Comparison of ENCODE assay signal across 9 mouse cellular contexts in the genomic region with DNA sequence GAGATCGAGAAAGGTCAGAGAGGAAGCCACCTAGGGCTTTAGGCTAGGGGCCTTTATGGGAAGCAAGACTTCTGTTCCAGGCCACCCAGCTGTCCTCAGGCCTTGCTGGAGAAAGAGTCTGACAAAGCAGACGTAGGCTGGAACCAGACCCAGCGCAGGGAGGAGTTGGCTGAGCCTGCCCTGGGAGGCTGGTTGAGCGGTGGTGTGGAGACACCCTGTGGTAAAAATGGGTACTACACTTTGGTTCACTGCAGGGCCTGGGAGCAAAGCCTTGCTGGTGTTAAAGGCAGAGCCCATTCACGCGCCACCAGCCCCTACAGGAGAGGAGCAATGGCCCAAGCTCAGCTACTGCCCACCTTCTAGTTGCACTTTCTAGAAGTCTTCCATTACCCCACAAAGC. TPM values are rescaled to one million over a fixed set of nuclear protein-coding genes. Genes with fewer than 3 reads are reported as not detected.
DNase-seq lines count a peak whose midpoint lies in the region; ATAC-seq and TF ChIP-seq lines count a peak whose summit lies in the region.
"Had no signal": no experiment of that assay in that cellular context is flagged by ENCODE, and none has a peak within 500 bp of the region (broad histone marks: within the 10 kb centered on the region; RNA-seq: fewer than 3 reads in every experiment).

No protein-coding gene starts in this region.

- 3% methylated on average over 6 of the region's 6 CpGs for WGBS in forebrain, embryonic 10.5 days
- 9% methylated on average over 6 of the region's 6 CpGs for WGBS in heart, embryonic 15.5 days
- 12% methylated on average over 6 of the region's 6 CpGs for WGBS in liver, embryonic 14.5 days (ENCODE audit: insufficient replicate concordance)
- WGBS in neural tube, embryonic 13.5 days = 3% methylated on average over 6 of the region's 6 CpGs

- H3K9me3 ChIP-seq in forebrain, embryonic 10.5 days = no peaks in the 10 kb centered on the region
- H3K9me3 ChIP-seq in heart, embryonic 15.5 days (replicated peaks) = no peaks in the 10 kb centered on the region
- no peaks in the 10 kb centered on the region for H3K9me3 ChIP-seq in liver, embryonic 14.5 days (ENCODE audit: control insufficient read depth, low read length)
- no peaks in the 10 kb centered on the region for H3K9me3 ChIP-seq in neural tube, embryonic 13.5 days

- TF ChIP-seq CTCF in liver, embryonic 14.5 days (IDR thresholded peaks at IDR 0.05; ENCODE audit: low read depth) = peak; percentile 97

- no peak overlapping the region for H3K4me2 ChIP-seq in heart, embryonic 15.5 days
- no peak overlapping the region for H3K4me2 ChIP-seq in liver, embryonic 14.5 days (ENCODE audit: low read depth)
- no peak overlapping the region for H3K4me2 ChIP-seq in neural tube, embryonic 13.5 days

- H3K27me3 ChIP-seq in forebrain, embryonic 10.5 days (ENCODE audit: poor library complexity, severe bottlenecking) = peaks cover 41% of the 10 kb centered on the region
- H3K27me3 ChIP-seq in heart, embryonic 15.5 days = peaks cover 16% of the 10 kb centered on the region; the same call in 1 of the 2 replicates
- H3K27me3 ChIP-seq in liver, embryonic 14.5 days (ENCODE audit: control insufficient read depth, insufficient read depth, low read length) = no peaks in the 10 kb centered on the region; the same call in 1 of the 2 replicates
- peaks cover 31% of the 10 kb centered on the region for H3K27me3 ChIP-seq in neural tube, embryonic 13.5 days

- no peaks in the 10 kb centered on the region for H3K36me3 ChIP-seq in forebrain, embryonic 10.5 days (replicated peaks)
- no peaks in the 10 kb centered on the region for H3K36me3 ChIP-seq in heart, embryonic 15.5 days
- H3K36me3 ChIP-seq in liver, embryonic 14.5 days (replicated peaks; ENCODE audit: control insufficient read depth, insufficient read depth, low read depth) = no peaks in the 10 kb centered on the region
- no peaks in the 10 kb centered on the region for H3K36me3 ChIP-seq in neural tube, embryonic 13.5 days

- H3K4me3 ChIP-seq in forebrain, embryonic 10.5 days = no peak overlapping the region
- no peak overlapping the region for H3K4me3 ChIP-seq in heart, embryonic 15.5 days
- no peak overlapping the region for H3K4me3 ChIP-seq in liver, embryonic 14.5 days (ENCODE audit: insufficient read depth in 1 of 2, low read depth in 2 of 2, low read length in 2 of 2)
- no peak overlapping the region for H3K4me3 ChIP-seq in neural tube, embryonic 13.5 days
- H3K4me3 ChIP-seq: erythroblast, embryonic 14.5 days had no signal

- no peak for TF ChIP-seq EP300 in liver, embryonic 14.5 days (IDR thresholded peaks at IDR 0.05; ENCODE audit: low read depth)

- H3K4me1 ChIP-seq in forebrain, embryonic 10.5 days = peaks cover 38% of the 10 kb centered on the region
- H3K4me1 ChIP-seq in heart, embryonic 15.5 days (replicated peaks) = 0 out of 2 replicates have a peak, but pooled peaks cover 3% of the 10 kb centered on the region
- H3K4me1 ChIP-seq in liver, embryonic 14.5 days (replicated peaks; ENCODE audit: control insufficient read depth in 2 of 2, insufficient read depth in 2 of 2, low read length in 1 of 2) = no peaks in the 10 kb centered on the region
- H3K4me1 ChIP-seq in neural tube, embryonic 13.5 days (replicated peaks) = peaks cover 8% of the 10 kb centered on the region; the same call in 1 of the 2 replicates

- H3K9ac ChIP-seq in heart, embryonic 15.5 days = no peak overlapping the region
- no peak overlapping the region for H3K9ac ChIP-seq in liver, embryonic 14.5 days (replicated peaks)
- no peak overlapping the region for H3K9ac ChIP-seq in neural tube, embryonic 13.5 days

- peak; percentile 57 for DNase-seq in CD4-positive helper T cell, adult 2 months (ENCODE audit: low read depth, low spot score)
- DNase-seq in c-Kit-negative CD71-positive TER-119-positive erythroid progenitor cells, embryonic 14.5 days (ENCODE audit: low read depth, low spot score) = peak; percentile 51
- peak; percentile 91 for DNase-seq in forebrain, embryonic 10.5 days (ENCODE audit: extremely low spot score, low spot score)
- peak; percentile 85 to 87 for DNase-seq in kidney, postnatal 25 days
- DNase-seq in liver, embryonic 14.5 days (ENCODE audit: low read depth in 3 of 3, low spot score in 3 of 3) = peak; percentile 44 to 46 (median 45)
- peak; percentile 23 for DNase-seq in telencephalon, adult 2 months (ENCODE audit: low read depth, low spot score)

- ATAC-seq in heart, embryonic 15.5 days (replicated peaks; ENCODE audit: insufficient number of reproducible peaks, insufficient read depth, low FRiP score, low read depth) = peak; percentile 76
- peak; percentile 52; the same call in 1 of the 2 replicates for ATAC-seq in liver, embryonic 14.5 days (ENCODE audit: insufficient read depth)
- peak; percentile 87 for ATAC-seq in neural tube, embryonic 13.5 days (ENCODE audit: low read depth)

- H3K27ac ChIP-seq in forebrain, embryonic 10.5 days = peak overlapping the region; percentile 77
- no peak overlapping the region for H3K27ac ChIP-seq in heart, embryonic 15.5 days
- no peak overlapping the region for H3K27ac ChIP-seq in liver, embryonic 14.5 days
- H3K27ac ChIP-seq in neural tube, embryonic 13.5 days (replicated peaks) = no peak overlapping the region

RNA-seq across cellular contexts. Expression of gene Trim29, which starts 26.4 kb away (rescaled TPM):
- polyA plus RNA-seq in forebrain, embryonic 10.5 days (2016; fragmentation: Nextera tagmentation; extraction: Ambion mirVana) = 1.2 and 1.4 TPM in 2 replicates
- polyA plus RNA-seq in heart, embryonic 15.5 days (2015; fragmentation: Nextera tagmentation; extraction: Ambion mirVana) = 0.78 and 10.6 TPM in 2 replicates
- 0.05 and 0.07 TPM in 2 replicates for polyA plus RNA-seq in liver, embryonic 14.5 days (2012; rRNA removed)
- polyA plus RNA-seq in liver, embryonic 14.5 days (2014; fragmentation: Nextera tagmentation; extraction: Ambion mirVana) = not detected in 2 replicates
- polyA plus RNA-seq in neural tube, embryonic 13.5 days (2015; fragmentation: Nextera tagmentation; extraction: Ambion mirVana) = 0.34 and 0.38 TPM in 2 replicates
- polyA plus RNA-seq: erythroblast, embryonic 14.5 days had no signal

RNA-seq across cellular contexts. Expression of gene Oaf, which starts 44.6 kb away (rescaled TPM):
- 42.1 and 46.5 TPM in 2 replicates for polyA plus RNA-seq in forebrain, embryonic 10.5 days (2016; fragmentation: Nextera tagmentation; extraction: Ambion mirVana)
- 22.8 and 31.2 TPM in 2 replicates for polyA plus RNA-seq in heart, embryonic 15.5 days (2015; fragmentation: Nextera tagmentation; extraction: Ambion mirVana)
- polyA plus RNA-seq in liver, embryonic 14.5 days (2012; rRNA removed) = 20.7 and 29.4 TPM in 2 replicates
- 37.1 and 42.6 TPM in 2 replicates for polyA plus RNA-seq in liver, embryonic 14.5 days (2014; fragmentation: Nextera tagmentation; extraction: Ambion mirVana)
- 17.3 and 21.1 TPM in 2 replicates for polyA plus RNA-seq in neural tube, embryonic 13.5 days (2015; fragmentation: Nextera tagmentation; extraction: Ambion mirVana)

Comparison
In these comparisons a context has a peak if more than half of its experiments do, and no peak if none do; other contexts are left out.
1. DNase-seq: peak in every context shown above with its lines; median percentile 91 in forebrain, embryonic 10.5 days; 86 in kidney, postnatal 25 days; 57 in CD4-positive helper T cell, adult 2 months; 51 in c-Kit-negative CD71-positive TER-119-positive erythroid progenitor cells, embryonic 14.5 days; 45 in liver, embryonic 14.5 days; 23 in telencephalon, adult 2 months.